Mouse (Mus musculus) neutrophil, adult 5-6 weeks (primary cell): ENCODE measurements around the gene Trim75. TPM values are rescaled to one million over a fixed set of nuclear protein-coding genes. Genes with fewer than 3 reads are reported as not detected.

ENCODE experiments used
- ATAC-seq: fragments of 151-379, 151-347 bp; 2 replicates; pipeline ENCODE4 v1.8.0; 2017; ENCODE audit warnings: mild to moderate bottlenecking, moderate TSS enrichment; ENCODE audit not compliant: insufficient number of reproducible peaks, poor library complexity, low FRiP score, severe bottlenecking; ENCODE audit errors: extremely low read depth
- total RNA-seq: library from RNA; stranded (forward); fragments of 200-1000 nt; gene quantifications from 2 replicates; pipeline ENCODE4 v1.2.3, GENCODE M21; 2017

Gene Trim75
- total RNA-seq, 1 experiment from 2014 or later, result not detected

DNA sequence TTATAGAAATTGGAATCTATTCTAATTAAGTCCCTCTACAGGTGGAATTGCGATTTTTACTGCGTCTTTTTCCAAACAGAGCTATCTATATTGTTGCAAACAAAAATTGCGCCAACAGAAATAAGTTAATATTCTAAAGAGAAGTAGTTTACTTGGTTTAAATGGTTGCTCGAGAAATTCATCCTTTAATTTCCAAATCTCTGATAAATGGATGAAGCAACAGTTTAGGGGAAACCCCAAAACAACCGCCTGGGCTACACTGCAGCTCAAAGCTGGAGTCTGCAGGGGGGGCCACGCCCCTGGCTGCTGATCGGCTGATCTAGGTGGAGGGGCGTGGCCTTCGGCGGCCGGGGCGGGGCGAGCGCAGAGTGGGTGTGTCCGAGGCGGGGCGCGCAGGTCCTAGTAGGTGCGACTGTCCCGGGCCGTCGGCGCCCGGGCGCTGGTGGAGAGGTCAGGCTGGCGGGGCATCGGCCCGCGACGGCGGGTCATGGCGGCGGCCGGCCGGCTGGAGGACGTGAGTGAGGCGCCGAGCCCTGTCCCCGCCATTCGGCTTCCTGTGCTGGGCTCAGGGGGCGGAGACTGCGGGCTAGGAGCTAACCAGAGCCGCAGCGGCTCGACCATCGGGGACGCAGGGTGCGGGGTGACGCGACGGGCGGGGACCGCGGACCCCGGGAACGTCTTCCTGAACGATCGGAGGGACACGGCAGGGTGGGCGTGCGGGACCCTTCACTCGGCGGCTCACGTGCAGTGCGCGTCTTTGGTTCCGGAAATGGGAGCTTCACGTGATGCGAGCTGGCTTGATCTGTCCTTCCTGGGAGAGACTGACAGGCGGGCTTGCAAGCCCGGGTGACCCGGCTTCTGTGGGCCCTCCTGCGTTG lies 40.6 kb downstream of the Trim75 start, which contains the start of gene Tmem192:
TSS of gene Tmem192 (plus strand) at position 366 of the 878 bp plus-strand sequence.
- peak; percentile 90 for ATAC-seq

DNA sequence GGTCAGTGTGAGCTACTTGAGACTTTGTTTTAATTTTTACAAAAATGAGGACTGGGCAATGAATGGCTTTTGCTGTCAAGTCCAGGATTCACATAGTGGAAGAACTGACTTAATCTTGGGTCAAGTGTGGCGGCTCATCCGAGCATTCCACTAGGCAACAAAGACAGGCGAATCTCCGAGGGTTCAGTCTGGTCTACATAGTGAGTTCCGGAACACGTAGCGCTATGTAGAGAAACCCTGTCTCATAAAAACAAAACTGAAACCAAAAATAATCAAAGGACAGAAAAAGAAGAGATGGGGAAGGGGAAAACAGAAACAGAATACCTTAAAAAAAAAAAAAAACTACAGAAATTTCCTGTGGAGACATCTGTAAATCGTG lies 41.2 kb downstream of the Trim75 start:
- ATAC-seq, result no peak

DNA sequence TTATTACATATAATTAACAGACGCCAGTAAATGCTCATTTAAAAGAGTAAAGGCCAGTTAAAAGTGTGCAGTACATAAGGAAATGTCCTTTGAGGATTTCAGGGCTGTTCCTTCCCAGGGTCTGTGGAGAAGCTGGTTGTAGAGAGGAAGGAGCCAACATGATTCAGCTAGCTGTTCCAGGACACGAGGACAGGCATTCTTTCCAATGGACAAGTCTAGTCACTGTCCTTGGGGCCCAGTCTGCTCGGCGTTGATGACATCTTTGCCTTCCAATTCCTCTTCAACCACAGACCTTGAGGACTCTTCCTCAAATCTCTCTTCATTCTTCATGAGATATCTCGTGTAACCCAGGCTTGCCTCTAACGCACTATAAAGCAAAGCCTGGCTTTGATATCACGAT lies 42.0 kb downstream of the Trim75 start:
- no peak for ATAC-seq

DNA sequence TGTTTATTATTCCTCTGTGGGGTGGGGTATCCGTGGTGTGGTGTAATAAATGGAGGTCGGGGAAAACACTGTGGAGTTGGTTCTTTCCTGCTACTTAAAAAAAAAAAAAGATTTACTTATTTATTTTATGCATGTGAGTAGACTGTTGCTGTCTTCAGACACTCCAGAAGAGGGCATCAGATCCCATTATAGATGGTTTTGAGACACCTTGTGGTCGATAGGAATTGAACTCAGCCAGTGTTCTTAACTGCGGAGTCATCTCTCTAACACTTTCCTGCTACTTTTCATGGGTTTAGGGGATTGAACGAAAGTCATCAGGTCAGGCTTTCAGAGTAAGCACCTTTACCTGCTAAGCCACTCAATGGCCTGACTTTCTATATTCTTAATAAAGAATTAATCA lies 42.8 kb downstream of the Trim75 start:
- no peak for ATAC-seq

DNA sequence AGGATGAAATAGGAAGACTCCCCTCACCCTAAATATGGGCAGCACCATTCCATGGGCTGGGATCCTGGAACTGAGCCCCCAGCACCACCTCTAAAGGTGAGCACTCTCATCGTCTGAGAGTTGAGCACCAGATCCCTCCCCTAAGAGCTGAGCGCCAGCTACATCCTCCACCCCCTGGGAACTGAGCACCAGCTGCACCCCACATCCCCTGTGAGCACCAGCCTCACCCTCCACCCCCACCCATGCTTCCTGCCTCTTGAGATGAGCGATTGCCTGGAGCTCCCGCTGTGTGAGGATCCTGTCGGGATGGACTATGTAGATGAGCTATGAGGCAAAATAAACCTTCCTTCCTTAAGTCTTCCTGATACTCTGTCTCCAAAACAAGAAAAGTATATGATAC lies 44.7 kb downstream of the Trim75 start:
- ATAC-seq, result no peak

DNA sequence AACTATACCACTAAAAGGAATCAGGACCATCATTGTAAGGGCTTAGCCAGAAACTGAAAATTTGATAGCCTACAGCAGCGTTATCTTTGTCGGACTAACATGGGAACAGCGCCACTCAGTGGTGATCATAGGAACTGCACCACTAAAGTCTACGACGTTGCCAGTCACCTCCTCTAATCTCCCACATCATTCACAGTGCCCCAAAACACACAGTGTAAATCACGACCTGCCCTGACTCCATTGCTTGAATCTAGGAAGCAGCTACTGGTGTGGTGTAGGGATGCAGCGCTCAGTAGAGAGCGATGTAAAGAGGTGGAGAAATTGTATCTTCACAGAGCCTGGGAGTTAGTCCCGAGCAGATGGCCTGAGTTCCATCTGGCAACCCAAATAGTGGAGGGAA lies 46.1 kb downstream of the Trim75 start:
- ATAC-seq, result peak; percentile 91

DNA sequence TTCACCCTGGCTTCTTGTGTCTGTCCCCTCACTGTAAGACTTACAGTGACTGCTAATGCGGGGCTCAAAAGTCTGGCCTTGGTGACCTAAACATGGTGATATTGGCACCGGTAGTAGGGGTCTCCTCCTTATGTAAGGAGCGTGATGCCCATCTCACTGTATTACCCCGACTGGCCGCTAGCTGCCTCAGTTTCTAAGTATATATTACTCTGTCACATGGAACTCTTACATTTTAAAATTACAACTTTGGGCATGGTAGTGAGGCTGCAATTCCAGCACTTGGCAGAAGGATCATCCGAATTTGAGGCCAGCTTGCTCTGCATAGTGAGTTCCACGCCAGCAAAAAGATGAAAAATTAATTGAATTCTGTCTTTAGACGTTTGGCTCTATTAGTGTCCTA lies 46.6 kb downstream of the Trim75 start:
- ATAC-seq, result no peak

DNA sequence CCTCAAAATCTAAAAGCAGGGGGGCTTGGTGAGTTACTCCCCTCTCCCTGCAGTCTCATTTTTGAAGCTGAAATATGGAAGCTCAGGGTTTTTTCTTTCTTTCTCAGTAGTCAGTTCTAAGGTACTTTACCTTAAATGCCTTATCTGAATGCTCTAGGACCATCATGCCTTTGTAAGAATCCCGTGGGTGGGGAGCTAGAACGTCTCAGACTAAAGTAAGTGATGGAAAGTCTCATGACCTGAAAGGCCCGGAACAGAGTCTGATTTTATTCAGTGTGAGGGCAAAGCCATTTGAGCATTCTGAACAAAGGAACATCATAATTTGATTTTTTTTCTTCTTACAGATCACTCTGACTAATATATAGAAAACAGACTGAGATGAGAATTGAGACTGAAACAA lies 52.6 kb downstream of the Trim75 start:
- no peak for ATAC-seq

Other genes with a start within 250 kb of the Trim75 start
- 80.2 and 82.5 TPM in 2 replicates for gene Klhl2, start 137.8 kb downstream of the Trim75 start, total RNA-seq
- 13.3 and 17.6 TPM in 2 replicates for gene Tmem192, start 40.6 kb downstream of the Trim75 start, total RNA-seq
- gene Trim61, start 30.7 kb upstream of the Trim75 start, total RNA-seq, result not detected in 2 replicates
- not detected in 2 replicates for gene Trim60, start 30.8 kb upstream of the Trim75 start, total RNA-seq
- gene Apela, start 49.5 kb upstream of the Trim75 start, total RNA-seq, result not detected in 2 replicates
- not detected in 2 replicates for gene Gm10663, start 87.2 kb upstream of the Trim75 start, total RNA-seq
- not detected in 2 replicates for gene BC030870, start 141.7 kb upstream of the Trim75 start, total RNA-seq